Mouse (Mus musculus): ENCODE measurements at regions not wholly inside any gene's neighbourhood (a gene's known extent, or its start where the extent isn't known, plus 50 kb on each side); places are given as distances from the start of the nearest gene placed in this dataset.
"Not testable (repeated sequence)": the region's sequence is repeated elsewhere in the genome, so short reads cannot be mapped to it uniquely, and the experiment has no call there.

- WGBS: 64% methylated on average over 15 of the region's 15 CpGs
- H3K4me3 ChIP-seq (ENCODE audit: insufficient read depth, low read depth, low read length): no peak overlapping the region
- no peaks in the 10 kb centered on the region for H3K36me3 ChIP-seq (ENCODE audit: control insufficient read depth, insufficient read depth, low read length)
- H3K27ac ChIP-seq (ENCODE audit: insufficient read depth, low read depth, low read length): no peak overlapping the region
- H3K4me1 ChIP-seq (ENCODE audit: control insufficient read depth, insufficient read depth, low read length): no peaks in the 10 kb centered on the region
- TF ChIP-seq POLR2A (IDR thresholded peaks at IDR 0.05; ENCODE audit: low read depth, low read length) (no peak), CTCF (conservative IDR thresholded peaks at IDR 0.05; ENCODE audit: insufficient read depth, insufficient read length, low read depth, low read length) (no peak)
- H3K27me3 ChIP-seq (replicated peaks; ENCODE audit: control insufficient read depth, insufficient read depth, low read length): no peaks in the 10 kb centered on the region
- no peak for DNase-seq
These were observed 182.9 kb upstream of the Rpl38 start for GRCm38 (mm10) chr11:114485429-114485828.

DNA sequence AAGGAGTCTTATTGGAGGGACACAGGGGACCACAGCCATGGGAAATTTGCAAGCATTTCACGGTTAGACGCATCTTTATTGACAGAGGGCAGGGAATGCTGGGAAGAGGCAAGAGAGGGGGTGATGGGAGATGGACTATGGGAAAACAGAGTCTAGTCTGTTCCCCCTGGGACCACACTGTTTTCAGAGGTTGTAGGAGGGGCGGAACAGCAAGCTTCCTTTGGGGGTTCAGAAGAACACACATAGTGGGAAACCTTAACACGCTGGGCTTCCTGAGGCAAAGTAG is 183.7 kb upstream of the Rpl38 start:
- Histone ChIP-seq H3K27ac (ENCODE audit: insufficient read depth, low read depth, low read length) (no peak overlapping the region), H3K4me1 (ENCODE audit: control insufficient read depth, insufficient read depth, low read length) (no peaks in the 10 kb centered on the region), H3K4me3 (ENCODE audit: insufficient read depth, low read depth, low read length) (no peak overlapping the region), H3K27me3 (replicated peaks; ENCODE audit: control insufficient read depth, insufficient read depth, low read length) (no peaks in the 10 kb centered on the region), H3K36me3 (ENCODE audit: control insufficient read depth, insufficient read depth, low read length) (no peaks in the 10 kb centered on the region)
- no peak for TF ChIP-seq CTCF (conservative IDR thresholded peaks at IDR 0.05; ENCODE audit: insufficient read depth, insufficient read length, low read depth, low read length)
- TF ChIP-seq POLR2A (IDR thresholded peaks at IDR 0.05; ENCODE audit: low read depth, low read length): no peak
- 69% methylated on average over 4 of the region's 4 CpGs for WGBS
- no peak for DNase-seq

- H3K4me1 ChIP-seq (ENCODE audit: control insufficient read depth, insufficient read depth, low read length): no peaks in the 10 kb centered on the region
- no peak for TF ChIP-seq POLR2A (IDR thresholded peaks at IDR 0.05; ENCODE audit: low read depth, low read length)
- no peak overlapping the region for H3K27ac ChIP-seq (ENCODE audit: insufficient read depth, low read depth, low read length)
- 41% methylated on average over 12 of the region's 12 CpGs for WGBS
- H3K27me3 ChIP-seq (replicated peaks; ENCODE audit: control insufficient read depth, insufficient read depth, low read length): no peaks in the 10 kb centered on the region
- H3K36me3 ChIP-seq (ENCODE audit: control insufficient read depth, insufficient read depth, low read length): no peaks in the 10 kb centered on the region
- H3K4me3 ChIP-seq (ENCODE audit: insufficient read depth, low read depth, low read length): no peak overlapping the region
- no peak for DNase-seq
These were observed 184.3 kb upstream of the Rpl38 start for GRCm38 (mm10) chr11:114483823-114484667.

DNA sequence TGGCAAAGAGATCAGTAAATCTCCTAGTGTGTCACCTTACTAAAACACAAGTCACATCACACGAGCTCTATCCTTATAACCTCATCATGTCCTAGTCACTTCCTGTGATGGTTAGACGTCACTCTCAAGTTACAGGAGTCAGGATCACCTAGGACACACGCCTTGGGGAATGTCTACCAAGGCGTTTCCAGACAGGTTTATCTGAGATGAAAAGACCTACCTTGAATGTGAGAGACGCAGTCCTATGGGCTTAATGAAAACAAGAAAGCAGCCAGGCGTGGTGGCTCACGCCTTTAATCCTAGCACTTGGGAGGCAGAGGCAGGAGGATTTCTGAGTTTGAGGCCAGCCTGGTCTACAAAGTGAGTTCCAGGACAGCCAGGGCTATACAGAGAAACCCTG is 185.0 kb upstream of the Rpl38 start:
- H3K27ac ChIP-seq (ENCODE audit: insufficient read depth, low read depth, low read length); DNase-seq; H3K4me3 ChIP-seq (ENCODE audit: insufficient read depth, low read depth, low read length); H3K36me3 ChIP-seq (ENCODE audit: control insufficient read depth, insufficient read depth, low read length); H3K27me3 ChIP-seq (replicated peaks; ENCODE audit: control insufficient read depth, insufficient read depth, low read length); H3K4me1 ChIP-seq (ENCODE audit: control insufficient read depth, insufficient read depth, low read length): not testable (repeated sequence)
- 62% methylated on average over 7 of the region's 7 CpGs for WGBS

- Histone ChIP-seq H3K27ac (ENCODE audit: insufficient read depth, low read depth, low read length) (no peak overlapping the region), H3K4me3 (ENCODE audit: insufficient read depth, low read depth, low read length) (no peak overlapping the region), H3K27me3 (replicated peaks; ENCODE audit: control insufficient read depth, insufficient read depth, low read length) (no peaks in the 10 kb centered on the region), H3K36me3 (ENCODE audit: control insufficient read depth, insufficient read depth, low read length) (no peaks in the 10 kb centered on the region), H3K4me1 (ENCODE audit: control insufficient read depth, insufficient read depth, low read length) (no peaks in the 10 kb centered on the region)
- no peak for DNase-seq
- TF ChIP-seq POLR2A (IDR thresholded peaks at IDR 0.05; ENCODE audit: low read depth, low read length) (no peak), CTCF (conservative IDR thresholded peaks at IDR 0.05; ENCODE audit: insufficient read depth, insufficient read length, low read depth, low read length) (no peak)
- WGBS: 56% methylated on average over 10 of the region's 10 CpGs
These were observed 186.3 kb upstream of the Rpl38 start for GRCm38 (mm10) chr11:114482070-114482469.

DNA sequence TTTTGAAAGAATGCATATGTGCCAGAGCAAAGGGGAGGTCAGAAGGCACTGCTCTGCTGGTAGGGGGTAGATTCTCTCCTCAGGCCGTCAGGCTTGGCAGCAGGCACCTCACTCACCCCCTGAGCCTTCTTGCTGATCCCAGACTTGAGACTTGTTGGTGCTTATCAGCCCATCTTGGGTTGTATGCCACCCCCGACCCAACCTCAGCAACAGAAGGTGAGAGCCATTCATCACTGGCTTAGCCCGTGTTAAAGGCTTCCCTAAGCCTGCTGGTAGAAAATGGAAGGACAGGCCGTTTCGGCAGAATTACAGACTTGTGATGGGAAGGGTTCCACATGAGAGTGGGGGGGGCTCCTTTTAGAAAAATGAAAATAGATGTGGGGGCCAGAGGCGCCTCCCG is 187.3 kb upstream of the Rpl38 start:
- Histone ChIP-seq H3K27ac (ENCODE audit: insufficient read depth, low read depth, low read length) (no peak overlapping the region), H3K27me3 (replicated peaks; ENCODE audit: control insufficient read depth, insufficient read depth, low read length) (no peaks in the 10 kb centered on the region), H3K4me3 (ENCODE audit: insufficient read depth, low read depth, low read length) (no peak overlapping the region), H3K36me3 (ENCODE audit: control insufficient read depth, insufficient read depth, low read length) (no peaks in the 10 kb centered on the region), H3K4me1 (ENCODE audit: control insufficient read depth, insufficient read depth, low read length) (no peaks in the 10 kb centered on the region)
- 69% methylated on average over 7 of the region's 7 CpGs for WGBS
- TF ChIP-seq POLR2A (IDR thresholded peaks at IDR 0.05; ENCODE audit: low read depth, low read length): no peak
- TF ChIP-seq CTCF (conservative IDR thresholded peaks at IDR 0.05; ENCODE audit: insufficient read depth, insufficient read length, low read depth, low read length): no peak
- no peak for DNase-seq

- WGBS: 71% methylated on average over 8 of the region's 8 CpGs
- DNase-seq: no peak
- no peak overlapping the region for H3K27ac ChIP-seq (ENCODE audit: insufficient read depth, low read depth, low read length)
- H3K4me3 ChIP-seq (ENCODE audit: insufficient read depth, low read depth, low read length): no peak overlapping the region
- no peaks in the 10 kb centered on the region for H3K27me3 ChIP-seq (replicated peaks; ENCODE audit: control insufficient read depth, insufficient read depth, low read length)
- TF ChIP-seq CTCF (conservative IDR thresholded peaks at IDR 0.05; ENCODE audit: insufficient read depth, insufficient read length, low read depth, low read length) (no peak), POLR2A (IDR thresholded peaks at IDR 0.05; ENCODE audit: low read depth, low read length) (no peak)
- H3K4me1 ChIP-seq (ENCODE audit: control insufficient read depth, insufficient read depth, low read length): no peaks in the 10 kb centered on the region
- no peaks in the 10 kb centered on the region for H3K36me3 ChIP-seq (ENCODE audit: control insufficient read depth, insufficient read depth, low read length)
These were observed 188.2 kb upstream of the Rpl38 start for GRCm38 (mm10) chr11:114480119-114480540.

Data from kidney, adult 2 months (tissue).